Mouse (Mus musculus) CH12.LX (cell line): ENCODE data around the gene Itpr3. TPM values are rescaled to one million over a fixed set of nuclear protein-coding genes. Genes with fewer than 3 reads are reported as not detected.

Source experiments
- DNase-seq: peaks from one replicate; pipeline ENCODE4 v3.0.0-alpha.2; 2013; ENCODE audit errors: extremely low read depth
- H3K27ac ChIP-seq: 2 replicates; pipeline ENCODE4 v1.5.1; 2012; ENCODE audit warnings: low read depth, mild to moderate bottlenecking, control low read depth, moderate library complexity; ENCODE audit not compliant: insufficient read depth
- H3K27me3 ChIP-seq: replicated peaks from 2 replicates; pipeline ENCODE3; 2012; ENCODE audit warnings: inconsistent platforms
- H3K36me3 ChIP-seq, 2 experiments: replicated peaks in 1 of 2; 2 replicates each; pipeline versions ENCODE3 to v1.6.1; 2012; ENCODE audit warnings: inconsistent platforms in 1 of 2, low read length in 1 of 2, mild to moderate bottlenecking in 1 of 2, mixed read lengths in 1 of 2, moderate library complexity in 1 of 2; ENCODE audit not compliant: control insufficient read depth in 1 of 2, insufficient read depth in 1 of 2
- H3K4me1 ChIP-seq, 2 experiments: 2 replicates each; pipeline ENCODE4 v1.6.1; 2012; ENCODE audit warnings: inconsistent platforms in 1 of 2, moderate library complexity in 1 of 2; ENCODE audit not compliant: insufficient read depth in 2 of 2, control insufficient read depth in 1 of 2
- H3K4me2 ChIP-seq: 2 replicates; pipeline ENCODE4 v1.6.1; 2012; ENCODE audit warnings: low read depth, mild to moderate bottlenecking, control low read depth; ENCODE audit not compliant: poor library complexity, insufficient read depth, severe bottlenecking
- H3K4me3 ChIP-seq, 3 experiments: fragments of 150-350 bp in 1 of 3; sonication (generic) in 1 of 3; replicated peaks in 1 of 3; 2 replicates each; pipeline versions ENCODE3 to v1.5.1; 2011 to 2012; ENCODE audit warnings: low read depth in 2 of 3, low read length in 2 of 3, mild to moderate bottlenecking in 2 of 3, moderate library complexity in 2 of 3, control low read depth in 1 of 3, improper control_type of control experiment in 1 of 3, inconsistent platforms in 1 of 3, mixed read lengths in 1 of 3; ENCODE audit not compliant: poor library complexity in 1 of 3
- H3K79me2 ChIP-seq: replicated peaks from 2 replicates; pipeline ENCODE4 v1.6.1; 2012; ENCODE audit warnings: mild to moderate bottlenecking, moderate library complexity; ENCODE audit not compliant: control insufficient read depth, poor library complexity, insufficient read depth, severe bottlenecking; ENCODE audit errors: extremely low read depth
- H3K9ac ChIP-seq: 2 replicates; pipeline ENCODE4 v1.6.1; 2012; ENCODE audit warnings: low read depth, mild to moderate bottlenecking, control low read depth, moderate library complexity; ENCODE audit not compliant: insufficient read depth
- H3K9me3 ChIP-seq: replicated peaks from 2 replicates; pipeline ENCODE3; 2012; ENCODE audit warnings: low read length, inconsistent platforms, mixed read lengths
- CHD2 ChIP-seq: IDR thresholded peaks from 2 replicates; pipeline ENCODE4 v1.6.1; 2011; ENCODE audit warnings: low read length, improper control_type of control experiment
- CTCF ChIP-seq, 2 experiments: IDR thresholded peaks in 1 of 2; conservative IDR thresholded peaks in 1 of 2; 2 replicates each; pipeline ENCODE4 v1.5.1; 2011 to 2012; ENCODE audit warnings: low read depth in 2 of 2, low read length in 2 of 2, improper control_type of control experiment in 1 of 2, inconsistent platforms in 1 of 2, mild to moderate bottlenecking in 1 of 2, moderate library complexity in 1 of 2
- E2F4 ChIP-seq: IDR thresholded peaks from 2 replicates; pipeline ENCODE4 v1.6.1; 2011; ENCODE audit warnings: low read depth, low read length, improper control_type of control experiment; ENCODE audit not compliant: insufficient replicate concordance
- ELF1 ChIP-seq: IDR thresholded peaks from 2 replicates; pipeline ENCODE4 v1.6.1; 2014; ENCODE audit warnings: low read depth, mild to moderate bottlenecking, inconsistent platforms, low read length, improper control_type of control experiment
- EP300 ChIP-seq: IDR thresholded peaks from 2 replicates; pipeline ENCODE4 v1.6.1; 2011; ENCODE audit warnings: low read length, improper control_type of control experiment
- ETS1 ChIP-seq: conservative IDR thresholded peaks from 2 replicates; pipeline ENCODE4 v1.6.1; 2012; ENCODE audit warnings: low read depth, mild to moderate bottlenecking, inconsistent platforms, low read length, improper control_type of control experiment, moderate library complexity
- GABPA ChIP-seq: IDR thresholded peaks from 2 replicates; pipeline ENCODE4 v1.6.1; 2012; ENCODE audit warnings: low read depth, low read length, improper control_type of control experiment, inconsistent platforms; ENCODE audit not compliant: insufficient replicate concordance
- HCFC1 ChIP-seq: IDR thresholded peaks from 2 replicates; pipeline ENCODE4 v1.6.1; 2012; ENCODE audit warnings: low read depth, mild to moderate bottlenecking, inconsistent platforms, low read length, improper control_type of control experiment
- JUN ChIP-seq: IDR thresholded peaks from 2 replicates; pipeline ENCODE4 v1.6.1; 2011; ENCODE audit warnings: low read depth, mild to moderate bottlenecking, low read length, improper control_type of control experiment, moderate library complexity; ENCODE audit not compliant: insufficient read depth
- MAFK ChIP-seq: IDR thresholded peaks from 2 replicates; pipeline ENCODE4 v1.6.1; 2011; ENCODE audit warnings: low read length, improper control_type of control experiment; ENCODE audit not compliant: insufficient replicate concordance
- MAX ChIP-seq: IDR thresholded peaks from 2 replicates; pipeline ENCODE4 v1.6.1; 2011; ENCODE audit warnings: low read length, improper control_type of control experiment
- MAZ ChIP-seq: IDR thresholded peaks from 2 replicates; pipeline ENCODE4 v1.6.1; 2012; ENCODE audit warnings: low read depth, mild to moderate bottlenecking, inconsistent platforms, low read length, improper control_type of control experiment, moderate library complexity
- MXI1 ChIP-seq: IDR thresholded peaks from 2 replicates; pipeline ENCODE4 v1.6.1; 2011; ENCODE audit warnings: mild to moderate bottlenecking, low read depth, low read length, improper control_type of control experiment
- NRF1 ChIP-seq: IDR thresholded peaks from 2 replicates; pipeline ENCODE4 v1.6.1; 2014; ENCODE audit warnings: low read depth, mild to moderate bottlenecking, inconsistent platforms, low read length, improper control_type of control experiment, moderate library complexity
- PAX5 ChIP-seq: IDR thresholded peaks from 2 replicates; pipeline ENCODE4 v1.6.1; 2012; ENCODE audit warnings: low read length, inconsistent platforms, mixed read lengths
- POLR2A ChIP-seq: IDR thresholded peaks from 2 replicates; pipeline ENCODE4 v1.6.1; 2011; ENCODE audit warnings: low read depth, mild to moderate bottlenecking, improper control_type of control experiment, low read length
- POLR2AphosphoS2 ChIP-seq: IDR thresholded peaks from 2 replicates; pipeline ENCODE4 v1.6.1; 2011; ENCODE audit warnings: low read depth, low read length, improper control_type of control experiment
- RAD21 ChIP-seq: IDR thresholded peaks from 2 replicates; pipeline ENCODE4 v1.6.1; 2011; ENCODE audit warnings: low read depth, mild to moderate bottlenecking, low read length, improper control_type of control experiment, moderate library complexity
- RCOR1 ChIP-seq: conservative IDR thresholded peaks from 2 replicates; pipeline ENCODE4 v1.6.1; 2012; ENCODE audit warnings: low read depth, mild to moderate bottlenecking, inconsistent platforms, low read length, improper control_type of control experiment
- TCF12 ChIP-seq: IDR thresholded peaks from 2 replicates; pipeline ENCODE4 v1.6.1; 2014; ENCODE audit warnings: low read depth, mild to moderate bottlenecking, inconsistent platforms, low read length, improper control_type of control experiment
- UBTF ChIP-seq: IDR thresholded peaks from 2 replicates; pipeline ENCODE4 v1.6.1; 2012; ENCODE audit warnings: low read depth, mild to moderate bottlenecking, inconsistent platforms, low read length, improper control_type of control experiment, moderate library complexity
- USF2 ChIP-seq: conservative IDR thresholded peaks from 2 replicates; pipeline ENCODE4 v1.6.1; 2011; ENCODE audit warnings: low read depth, low read length, improper control_type of control experiment
- ZC3H11A ChIP-seq: IDR thresholded peaks from 2 replicates; pipeline ENCODE4 v1.6.1; 2012; ENCODE audit warnings: low read depth, mild to moderate bottlenecking, inconsistent platforms, low read length, improper control_type of control experiment
- ZMIZ1 ChIP-seq: IDR thresholded peaks from 2 replicates; pipeline ENCODE4 v1.6.1; 2012; ENCODE audit warnings: low read depth, mild to moderate bottlenecking, inconsistent platforms, low read length, improper control_type of control experiment
- ZNF384 ChIP-seq: IDR thresholded peaks from 2 replicates; pipeline ENCODE4 v1.6.1; 2012; ENCODE audit warnings: low read depth, low read length, improper control_type of control experiment, inconsistent platforms
- dilution Hi-C: fragments of 300-500 bp; cut with MboI; formaldehyde crosslinking; loops from 2 replicates; pipeline ENCODE4 v1.14.3; 2020; ENCODE audit warnings: low sequenced_read_pairs; ENCODE audit not compliant: extremely low pct_unique_long_range_greater_than_20kb, extremely low pct_ligation_motif_present
- in situ Hi-C: fragments of 300-500 bp; cut with MboI; formaldehyde crosslinking; loops from 3 replicates; pipeline ENCODE4 v1.14.3; 2019; ENCODE audit warnings: low sequenced_read_pairs, low pct_ligation_motif_present, low pct_unique_long_range_greater_than_20kb, mixed read lengths
- polyA plus RNA-seq: library from polyadenylated mRNA; unstranded; fragments of >175 nt; gene quantifications from 2 replicates; pipeline ENCODE4 v1.2.1, GENCODE M21; 2012; ENCODE audit warnings: low read depth; ENCODE audit not compliant: insufficient read length
- total RNA-seq, 2 experiments: library from RNA; depleted of rRNA; stranded (reverse); fragments of 300-350 nt in 1 of 2; fragments of >200 nt in 1 of 2; gene quantifications; 2 replicates each; pipeline ENCODE4 v1.2.3; 2012 to 2014

Itpr3 gene
- total and polyA plus RNA-seq, 3 experiments, result 2.5 to 11.3 (median 9.5) TPM

GRCm38 (mm10) chr17:27133551-27134141, 76.5 kb downstream of the Itpr3 start, which contains the start of gene Uqcc2 (continued):
- TF ChIP-seq RAD21 (peak; percentile 91), EP300 (0 out of 2 replicates have a peak, but pooled peaks have one; percentile 23), RCOR1 (no peak; the same call in 1 of the 2 replicates), TCF12 (peak; percentile 82), POLR2A (peak; percentile 88), ZMIZ1 (peak; percentile 68), HCFC1 (peak; percentile 62), ETS1 (peak; percentile 41; the same call in 1 of the 2 replicates), ZC3H11A (peak; percentile 64), MAZ (peak; percentile 95), JUN (no peak), USF2 (peak; percentile 40; the same call in 1 of the 2 replicates), ZNF384 (0 out of 2 replicates have a peak, but pooled peaks have one; percentile 11)

GRCm38 (mm10) chr17:27134187-27134586, 77.1 kb downstream of the Itpr3 start:
- Histone ChIP-seq H3K4me2 (peak overlapping the region; percentile 40), H3K9me3 (no peaks in the 10 kb centered on the region), H3K4me3 (peak overlapping the region in 1 of 3 experiments; percentile 59), H3K79me2 (no peaks in the 10 kb centered on the region), H3K27ac (peak overlapping the region; percentile 82), H3K36me3 (peaks cover 10 to 33% of the 10 kb centered on the region in 2 experiments), H3K27me3 (peaks cover 3% of the 10 kb centered on the region), H3K9ac (no peak overlapping the region), H3K4me1 (peaks cover 22 to 40% of the 10 kb centered on the region in 2 experiments)
- in situ Hi-C loops, result loop anchor here (5.0 kb wide), 1 partner anchor 383 kb away; no protein-coding TSS in a partner anchor
- DNase-seq, result no peak
- dilution Hi-C loops, result no loop called here
- TF ChIP-seq GABPA, result no peak
- no peak for TF ChIP-seq ZC3H11A
- peak; percentile 46; the same call in 1 of the 2 replicates for TF ChIP-seq MAX
- TF ChIP-seq ETS1, result 0 out of 2 replicates have a peak, but pooled peaks have one; percentile 0
- TF ChIP-seq ZNF384, result no peak

- Histone ChIP-seq H3K27me3 (peaks cover 3% of the 10 kb centered on the region), H3K4me2 (no peak overlapping the region), H3K9me3 (no peaks in the 10 kb centered on the region), H3K27ac (no peak overlapping the region), H3K4me1 (peaks cover 22 to 40% of the 10 kb centered on the region in 2 experiments), H3K79me2 (no peaks in the 10 kb centered on the region), H3K4me3 (no peak overlapping the region), H3K9ac (no peak overlapping the region), H3K36me3 (peaks cover 5 to 27% of the 10 kb centered on the region in 2 experiments)
- TF ChIP-seq MXI1 (no peak), CHD2 (no peak), ZMIZ1 (no peak), ELF1 (no peak), UBTF (no peak), NRF1 (no peak), POLR2AphosphoS2 (no peak), MAFK (no peak), E2F4 (no peak), ETS1 (no peak), CTCF (conservative IDR thresholded peaks at IDR 0.05 in 1 of 2, IDR thresholded peaks at IDR 0.05 in 1 of 2; ENCODE audit: low read depth in 2 of 2, low read length in 2 of 2) (no peak), RAD21 (no peak), PAX5 (no peak), USF2 (no peak), ZNF384 (no peak), GABPA (no peak)
- dilution Hi-C loops (no loop called here), in situ Hi-C loops (loop anchor here (5.0 kb wide), 2 partner anchors 48 to 383 kb away; no protein-coding TSS in a partner anchor)
- DNase-seq, result no peak
Observed at GRCm38 (mm10) chr17:27134715-27135114, 77.6 kb downstream of the Itpr3 start.
